Mouse (Mus musculus): ENCODE measurements around the gene E130208F15Rik. TPM values are rescaled to one million over a fixed set of nuclear protein-coding genes. Genes with fewer than 3 reads are reported as not detected.

Gene E130208F15Rik
- polyA plus RNA-seq, 1 experiment from 2014 or later: not detected

- no peak overlapping the region for H3K4me3 ChIP-seq (ENCODE audit: low read depth, low read length)
- ATAC-seq (peak; percentile 49; the same call in 1 of the 2 replicates), DNase-seq (peak; percentile 86)
- H3K27ac ChIP-seq (ENCODE audit: low read depth): no peak overlapping the region
- H3K27me3 ChIP-seq (ENCODE audit: insufficient read depth, low read length): peaks cover 10% of the 10 kb centered on the region; the same call in 1 of the 2 replicates
- no peaks in the 10 kb centered on the region for H3K36me3 ChIP-seq (replicated peaks; ENCODE audit: insufficient read depth, low read length)
- 3% methylated on average over 9 of the region's 9 CpGs for WGBS (ENCODE audit: insufficient replicate concordance)
- H3K4me2 ChIP-seq (ENCODE audit: low read depth, low read length): no peak overlapping the region
- peaks cover 8% of the 10 kb centered on the region for H3K4me1 ChIP-seq (ENCODE audit: insufficient read depth)
- peak; percentile 91 for TF ChIP-seq CTCF (IDR thresholded peaks at IDR 0.05; ENCODE audit: low read depth)
- TF ChIP-seq EP300 (IDR thresholded peaks at IDR 0.05; ENCODE audit: low read depth): no peak
- H3K9ac ChIP-seq (replicated peaks): no peak overlapping the region
- no peaks in the 10 kb centered on the region for H3K9me3 ChIP-seq (ENCODE audit: low read length)
These were observed 14.8 kb downstream of the E130208F15Rik start for GRCm38 (mm10) chr7:30336384-30336783.

DNA sequence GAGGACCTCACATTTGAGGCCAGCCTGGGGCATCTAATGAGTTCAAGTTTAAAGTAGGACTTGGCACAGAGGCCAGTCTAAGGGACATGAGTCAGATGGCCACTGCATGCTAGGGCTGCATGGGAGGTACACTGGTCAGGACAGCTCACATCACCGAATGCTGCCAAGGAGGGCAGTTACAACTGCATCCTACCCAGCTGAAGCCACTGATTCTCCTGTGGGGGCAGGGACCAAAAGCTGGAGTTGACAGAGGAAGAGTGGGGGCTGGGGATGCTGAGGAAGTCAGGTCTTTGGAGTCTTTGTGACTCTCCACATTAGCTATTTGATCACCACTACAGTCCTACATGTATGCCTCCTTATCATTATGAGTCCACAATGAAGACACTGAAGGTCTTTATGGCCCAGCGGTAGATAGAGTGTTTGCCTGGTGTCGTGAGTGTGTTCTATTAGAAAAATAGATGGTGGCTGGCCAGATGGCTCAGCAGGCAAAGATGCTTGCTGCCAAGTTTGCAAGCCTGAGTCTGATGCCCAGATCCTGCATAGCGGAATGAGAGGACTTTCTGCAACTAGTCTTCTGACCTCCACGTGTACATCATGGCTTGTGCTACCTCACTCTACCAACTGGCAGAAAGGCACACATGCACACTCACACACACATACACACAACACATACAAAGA lies 18.0 kb downstream of the E130208F15Rik start:
- Histone ChIP-seq H3K9me3 (ENCODE audit: low read length) (no peaks in the 10 kb centered on the region), H3K4me3 (ENCODE audit: low read depth, low read length) (no peak overlapping the region), H3K36me3 (replicated peaks; ENCODE audit: insufficient read depth, low read length) (no peaks in the 10 kb centered on the region), H3K27me3 (ENCODE audit: insufficient read depth, low read length) (peaks cover 10% of the 10 kb centered on the region; the same call in 1 of the 2 replicates), H3K4me2 (ENCODE audit: low read depth, low read length) (no peak overlapping the region), H3K4me1 (ENCODE audit: insufficient read depth) (no peaks in the 10 kb centered on the region), H3K9ac (replicated peaks) (no peak overlapping the region), H3K27ac (ENCODE audit: low read depth) (no peak overlapping the region)
- ATAC-seq (no peak), DNase-seq (no peak)
- no peak for TF ChIP-seq CTCF (IDR thresholded peaks at IDR 0.05; ENCODE audit: low read depth)
- TF ChIP-seq EP300 (IDR thresholded peaks at IDR 0.05; ENCODE audit: low read depth): no peak
- 65% methylated on average over 5 of the region's 5 CpGs for WGBS (ENCODE audit: insufficient replicate concordance)

DNA sequence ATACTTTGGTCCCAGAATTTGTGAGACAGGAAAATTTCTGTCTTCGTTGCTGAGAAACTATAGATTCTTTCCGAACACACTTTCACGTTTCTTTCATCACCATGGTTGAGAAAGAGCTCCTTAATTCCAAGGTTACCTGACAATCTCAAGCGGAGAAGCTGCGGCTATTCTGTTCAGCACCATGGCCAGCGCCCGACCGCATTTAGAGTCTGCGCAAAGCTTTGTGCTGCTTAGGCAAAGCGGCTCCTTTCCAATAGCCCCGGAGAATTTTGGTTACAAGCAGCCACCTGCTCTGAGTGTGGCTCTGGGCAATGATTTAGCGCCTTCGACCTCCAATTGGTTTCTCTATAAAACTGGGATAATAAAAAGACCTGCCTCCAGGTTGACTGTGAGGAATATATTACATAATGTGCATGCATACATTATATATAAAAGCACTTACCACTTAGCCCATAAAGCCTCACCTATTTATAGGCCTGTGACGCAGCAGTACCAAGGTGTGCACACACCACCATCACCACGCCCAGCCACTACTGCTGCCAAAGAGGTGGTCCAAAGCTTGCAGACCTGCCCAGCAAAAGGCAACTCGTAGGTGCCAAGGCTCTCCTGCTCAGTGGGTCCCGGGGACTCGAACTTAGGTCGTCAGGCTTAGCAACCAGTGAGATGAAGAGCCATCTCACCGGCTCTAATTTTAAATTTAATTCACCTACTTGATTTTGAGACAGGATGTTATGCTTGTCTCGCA lies 25.3 kb downstream of the E130208F15Rik start:
- H3K36me3 ChIP-seq (replicated peaks; ENCODE audit: insufficient read depth, low read length): no peaks in the 10 kb centered on the region
- TF ChIP-seq EP300 (IDR thresholded peaks at IDR 0.05; ENCODE audit: low read depth) (no peak), CTCF (IDR thresholded peaks at IDR 0.05; ENCODE audit: low read depth) (no peak)
- DNase-seq (peak; percentile 79), ATAC-seq (no peak)
- no peak overlapping the region for H3K4me2 ChIP-seq (ENCODE audit: low read depth, low read length)
- no peak overlapping the region for H3K27ac ChIP-seq (ENCODE audit: low read depth)
- H3K9ac ChIP-seq (replicated peaks): no peak overlapping the region
- no peaks in the 10 kb centered on the region for H3K4me1 ChIP-seq (ENCODE audit: insufficient read depth)
- H3K9me3 ChIP-seq (ENCODE audit: low read length): no peaks in the 10 kb centered on the region
- 23% methylated on average over 21 of the region's 21 CpGs for WGBS (ENCODE audit: insufficient replicate concordance)
- peaks cover 14% of the 10 kb centered on the region; the same call in 1 of the 2 replicates for H3K27me3 ChIP-seq (ENCODE audit: insufficient read depth, low read length)
- H3K4me3 ChIP-seq (ENCODE audit: low read depth, low read length): no peak overlapping the region

GRCm38 (mm10) chr7:30347828-30348227 lies 26.3 kb downstream of the E130208F15Rik start:
- no peaks in the 10 kb centered on the region for H3K4me1 ChIP-seq (ENCODE audit: insufficient read depth)
- 2% methylated on average over 30 of the region's 30 CpGs for WGBS (ENCODE audit: insufficient replicate concordance)
- H3K27ac ChIP-seq (ENCODE audit: low read depth): no peak overlapping the region
- peak; percentile 72 for ATAC-seq
- no peaks in the 10 kb centered on the region for H3K9me3 ChIP-seq (ENCODE audit: low read length)
- no peaks in the 10 kb centered on the region for H3K36me3 ChIP-seq (replicated peaks; ENCODE audit: insufficient read depth, low read length)
- no peak overlapping the region for H3K4me3 ChIP-seq (ENCODE audit: low read depth, low read length)
- H3K9ac ChIP-seq (replicated peaks): no peak overlapping the region
- peaks cover 14% of the 10 kb centered on the region; the same call in 1 of the 2 replicates for H3K27me3 ChIP-seq (ENCODE audit: insufficient read depth, low read length)
- peak; percentile 80 for DNase-seq
- H3K4me2 ChIP-seq (ENCODE audit: low read depth, low read length): no peak overlapping the region
- TF ChIP-seq EP300 (IDR thresholded peaks at IDR 0.05; ENCODE audit: low read depth) (no peak), CTCF (IDR thresholded peaks at IDR 0.05; ENCODE audit: low read depth) (peak; percentile 88)

DNA sequence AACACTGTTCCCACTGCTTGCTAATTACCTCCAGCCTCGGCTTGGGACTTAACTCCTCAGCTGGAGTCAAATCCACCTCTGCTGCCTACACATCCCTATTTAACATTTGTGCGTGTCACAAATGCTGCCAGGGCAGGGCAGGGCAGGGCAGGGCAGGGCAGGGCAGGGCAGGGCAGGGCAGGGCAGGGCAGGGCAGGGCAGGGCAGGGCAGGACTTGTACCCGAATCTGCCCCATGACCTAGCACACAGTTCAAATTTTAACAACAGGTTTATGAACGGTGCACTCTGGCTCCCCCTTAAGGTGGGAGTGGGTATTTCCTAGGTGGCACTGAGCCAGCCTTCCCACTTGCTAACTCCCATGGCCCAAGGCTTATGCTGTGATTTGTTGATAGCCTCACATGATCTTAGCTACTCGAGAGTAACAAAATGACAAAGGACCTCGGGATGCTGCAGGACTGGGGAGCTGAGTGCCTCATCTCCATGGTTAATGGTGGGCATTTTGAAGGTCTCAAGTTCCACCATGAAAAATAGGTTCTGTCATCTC lies 31.8 kb downstream of the E130208F15Rik start:
- H3K4me2 ChIP-seq (ENCODE audit: low read depth, low read length): no peak overlapping the region
- no peaks in the 10 kb centered on the region for H3K9me3 ChIP-seq (ENCODE audit: low read length)
- peak; percentile 78 for ATAC-seq
- H3K27ac ChIP-seq (ENCODE audit: low read depth): peak overlapping the region; percentile 91
- H3K9ac ChIP-seq (replicated peaks): no peak overlapping the region
- no peak overlapping the region for H3K4me3 ChIP-seq (ENCODE audit: low read depth, low read length)
- peaks cover 8% of the 10 kb centered on the region for H3K4me1 ChIP-seq (ENCODE audit: insufficient read depth)
- 19% methylated on average over 6 of the region's 6 CpGs for WGBS (ENCODE audit: insufficient replicate concordance)
- TF ChIP-seq CTCF (IDR thresholded peaks at IDR 0.05; ENCODE audit: low read depth): peak; percentile 81
- no peak for TF ChIP-seq EP300 (IDR thresholded peaks at IDR 0.05; ENCODE audit: low read depth)
- peak; percentile 81 for DNase-seq
- H3K27me3 ChIP-seq (ENCODE audit: insufficient read depth, low read length): 0 out of 2 replicates have a peak, but pooled peaks cover 3% of the 10 kb centered on the region
- H3K36me3 ChIP-seq (replicated peaks; ENCODE audit: insufficient read depth, low read length): no peaks in the 10 kb centered on the region

- peak; percentile 38; the same call in 1 of the 2 replicates for TF ChIP-seq EP300 (IDR thresholded peaks at IDR 0.05; ENCODE audit: low read depth)
- no peak for TF ChIP-seq CTCF (IDR thresholded peaks at IDR 0.05; ENCODE audit: low read depth)
- H3K36me3 ChIP-seq (replicated peaks; ENCODE audit: insufficient read depth, low read length): no peaks in the 10 kb centered on the region
- H3K9ac ChIP-seq (replicated peaks): peak overlapping the region; percentile 26; the same call in 1 of the 2 replicates
- H3K4me1 ChIP-seq (ENCODE audit: insufficient read depth): peaks cover 8% of the 10 kb centered on the region
- no peaks in the 10 kb centered on the region for H3K9me3 ChIP-seq (ENCODE audit: low read length)
- peak overlapping the region; percentile 91 for H3K27ac ChIP-seq (ENCODE audit: low read depth)
- H3K4me2 ChIP-seq (ENCODE audit: low read depth, low read length): peak overlapping the region; percentile 45
- ATAC-seq (peak; percentile 70), DNase-seq (peak; percentile 62)
- no peaks in the 10 kb centered on the region for H3K27me3 ChIP-seq (ENCODE audit: insufficient read depth, low read length)
- WGBS (ENCODE audit: insufficient replicate concordance): 54% methylated on average over 3 of the region's 4 CpGs
- no peak overlapping the region for H3K4me3 ChIP-seq (ENCODE audit: low read depth, low read length)
These were observed 32.5 kb downstream of the E130208F15Rik start for GRCm38 (mm10) chr7:30354059-30354458.

All from liver, postnatal 0 days (tissue).